Mouse (Mus musculus): Measurements from ENCODE around the gene Maz.

The Maz gene

GRCm38 (mm10) chr7:127004122-127004875 is 22.5 kb downstream of the Maz start:
- DNase-seq (ENCODE audit: low spot score) = no peak

- no peak for DNase-seq (ENCODE audit: low spot score)
These were observed 23.2 kb downstream of the Maz start for GRCm38 (mm10) chr7:127003620-127004019.

- no peak for DNase-seq (ENCODE audit: low spot score)
These were observed 27.3 kb downstream of the Maz start for GRCm38 (mm10) chr7:126999568-126999967.

GRCm38 (mm10) chr7:126996449-126996848 is 30.4 kb downstream of the Maz start:
- no peak for DNase-seq (ENCODE audit: low spot score)

GRCm38 (mm10) chr7:126988816-126989215 is 38.0 kb downstream of the Maz start:
- DNase-seq (ENCODE audit: low spot score) = no peak

- DNase-seq (ENCODE audit: low spot score) = no peak
These were observed 40.5 kb downstream of the Maz start for GRCm38 (mm10) chr7:126986319-126986718.

- DNase-seq (ENCODE audit: low spot score) = no peak
These were observed 42.0 kb downstream of the Maz start for GRCm38 (mm10) chr7:126984667-126985444.

- no peak for DNase-seq (ENCODE audit: low spot score)
These were observed 43.7 kb downstream of the Maz start for GRCm38 (mm10) chr7:126983113-126983512.

GRCm38 (mm10) chr7:126982054-126982453 is 44.8 kb downstream of the Maz start:
- no peak for DNase-seq (ENCODE audit: low spot score)

GRCm38 (mm10) chr7:126981601-126982000 is 45.2 kb downstream of the Maz start:
- DNase-seq (ENCODE audit: low spot score) = no peak

- DNase-seq (ENCODE audit: low spot score) = no peak
These were observed 48.0 kb downstream of the Maz start for GRCm38 (mm10) chr7:126978841-126979240.

- no peak for DNase-seq (ENCODE audit: low spot score)
These were observed 49.9 kb downstream of the Maz start for GRCm38 (mm10) chr7:126976878-126977459.

- peak; percentile 92 for DNase-seq (ENCODE audit: low spot score)
These were observed 50.6 kb downstream of the Maz start, which contains the start of gene Cdiptos for GRCm38 (mm10) chr7:126975950-126976866. Gene Cdiptos, minus strand, starts transcription at chr7:126976098.

- no peak for DNase-seq (ENCODE audit: low spot score)
These were observed 51.1 kb downstream of the Maz start, which contains the start of gene Cdipt for GRCm38 (mm10) chr7:126975893-126975949. Gene Cdipt, plus strand, starts transcription at chr7:126975914.

GRCm38 (mm10) chr7:126975493-126975892 is 51.3 kb downstream of the Maz start:
- no peak for DNase-seq (ENCODE audit: low spot score)

Data from ovary, postnatal 10 days (tissue).